Mouse (Mus musculus) liver, postnatal 0 days (tissue): ENCODE results near the gene Ipmk.

ENCODE experiments used
- CTCF ChIP-seq: sonication (generic); IDR thresholded peaks from 2 replicates; pipeline ENCODE4 v1.5.1; 2016; ENCODE audit warnings: antibody characterized with exemption, low read depth
- EP300 ChIP-seq: IDR thresholded peaks from 2 replicates; pipeline ENCODE4 v1.6.1; 2016; ENCODE audit warnings: antibody characterized with exemption, low read depth, mild to moderate bottlenecking

GRCm38 (mm10) chr10:71331908-71332307, 15.7 kb upstream of the Ipmk start:
- TF ChIP-seq CTCF, result no peak
- no peak for TF ChIP-seq EP300
